Mouse (Mus musculus): ENCODE measurements around the gene Sephs2. TPM values are rescaled to one million over a fixed set of nuclear protein-coding genes. Genes with fewer than 3 reads are reported as not detected.
A peak's percentile ranks its signal among the peaks of the same experiment; 100 is the strongest.

Gene Sephs2
- 1.4 and 1.5 TPM in 2 replicates for polyA plus RNA-seq (2012)

DNA sequence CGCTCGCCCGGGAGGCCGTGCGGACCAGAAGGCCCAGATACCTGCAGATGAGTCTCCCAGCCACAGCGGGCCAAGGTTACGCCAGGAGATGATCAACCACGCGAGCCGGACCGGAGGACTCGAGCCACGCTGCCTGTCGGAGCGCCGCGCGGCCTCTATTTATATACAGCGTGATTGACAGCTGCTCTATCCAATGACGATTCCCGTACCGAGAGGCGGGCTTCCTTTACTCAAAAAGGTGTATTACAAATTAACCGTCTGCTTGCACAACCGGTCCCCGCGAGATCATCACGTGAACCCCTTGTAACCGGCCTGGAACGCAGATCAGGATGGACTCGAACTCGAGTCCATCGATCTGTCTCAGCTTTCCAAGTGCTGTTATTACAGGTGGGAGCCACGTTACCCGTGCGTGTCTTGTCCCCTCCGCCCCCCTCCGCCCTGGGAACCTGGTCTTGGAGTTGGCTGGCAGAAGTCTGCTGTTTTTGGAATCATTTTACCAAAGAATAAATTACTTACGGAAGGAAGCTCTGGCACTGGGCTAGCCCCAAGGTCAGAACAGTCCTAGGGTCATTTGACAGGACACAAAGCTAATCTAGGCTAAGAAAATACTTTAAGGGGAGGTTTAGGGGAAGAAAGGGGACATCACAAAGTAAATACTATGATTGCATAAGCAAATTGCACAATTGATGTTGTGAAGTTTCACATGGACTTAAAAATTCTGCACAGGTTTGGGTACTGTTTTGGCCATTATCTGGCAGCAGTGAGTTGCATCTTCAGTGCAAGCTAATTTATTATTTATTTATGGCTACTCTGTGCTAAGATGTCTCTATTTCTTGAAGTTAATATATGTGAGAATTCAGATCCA is at the start of gene Sephs2:
Sephs2 (minus strand) TSS at position 131 of the 865 bp plus-strand sequence.
- H3K36me3 ChIP-seq (ENCODE audit: control insufficient read depth), result peaks cover 38% of the 10 kb centered on the region
- TF ChIP-seq TAL1 (IDR thresholded peaks at IDR 0.05; ENCODE audit: low read length) (no peak), GATA1 (IDR thresholded peaks at IDR 0.05; ENCODE audit: low read length) (no peak)
- no peaks in the 10 kb centered on the region for H3K27me3 ChIP-seq (ENCODE audit: control insufficient read depth)
- peaks cover 53% of the 10 kb centered on the region for H3K4me1 ChIP-seq (ENCODE audit: control insufficient read depth)
- H3K9me3 ChIP-seq (ENCODE audit: control insufficient read depth, low read length), result peaks cover 1% of the 10 kb centered on the region; the same call in 1 of the 2 replicates
- peak within 1 kb of the TSS; percentile 80 for H3K4me3 ChIP-seq (replicated peaks)

DNA sequence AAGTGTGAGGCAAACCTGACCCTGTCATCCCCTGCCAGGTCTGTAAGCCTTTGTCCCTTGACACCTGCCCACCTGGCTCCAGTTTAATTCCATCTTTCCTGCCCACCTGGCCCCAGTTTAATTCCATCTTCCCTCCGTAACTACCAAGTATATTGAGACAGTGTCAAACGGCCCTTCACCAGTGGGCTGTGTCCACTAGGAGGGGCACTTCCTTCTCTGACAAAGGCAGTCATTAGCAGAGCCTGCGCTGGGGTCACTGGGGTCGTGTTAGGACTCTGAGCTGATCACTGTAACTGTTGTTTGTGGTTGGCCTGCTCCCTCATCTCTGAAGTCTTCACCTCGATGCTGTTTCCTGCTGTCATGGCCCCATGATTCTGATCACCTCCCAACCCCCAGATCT is 48.2 kb upstream of the Sephs2 start:
- H3K36me3 ChIP-seq (ENCODE audit: control insufficient read depth), result no peaks in the 10 kb centered on the region
- no peaks in the 10 kb centered on the region for H3K9me3 ChIP-seq (ENCODE audit: control insufficient read depth, low read length)
- TF ChIP-seq TAL1 (IDR thresholded peaks at IDR 0.05; ENCODE audit: low read length) (no peak), GATA1 (IDR thresholded peaks at IDR 0.05; ENCODE audit: low read length) (no peak)
- no peak overlapping the region for H3K4me3 ChIP-seq (replicated peaks)
- no peaks in the 10 kb centered on the region for H3K27me3 ChIP-seq (ENCODE audit: control insufficient read depth)
- no peaks in the 10 kb centered on the region for H3K4me1 ChIP-seq (ENCODE audit: control insufficient read depth)

DNA sequence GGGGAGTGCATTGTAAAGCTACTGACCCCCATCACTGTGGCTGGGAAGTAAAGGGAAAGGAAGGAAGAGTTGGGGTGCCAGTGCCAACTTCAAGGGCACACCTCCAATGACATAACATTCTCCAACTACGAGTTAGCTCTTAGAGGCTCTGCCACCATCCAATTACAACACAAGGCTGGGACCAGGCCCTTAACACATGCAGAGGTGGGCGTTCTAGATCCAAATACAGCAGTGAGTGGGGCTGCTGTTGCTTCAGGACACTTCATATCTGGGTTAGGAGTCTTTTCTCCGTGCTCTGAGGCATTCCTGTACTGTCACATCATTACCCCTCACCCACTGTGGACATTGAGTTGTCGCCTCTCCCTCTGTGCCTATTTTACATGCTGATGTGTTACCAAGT is 47.3 kb upstream of the Sephs2 start:
- Histone ChIP-seq H3K4me1 (ENCODE audit: control insufficient read depth) (no peaks in the 10 kb centered on the region), H3K4me3 (replicated peaks) (no peak overlapping the region), H3K27me3 (ENCODE audit: control insufficient read depth) (no peaks in the 10 kb centered on the region), H3K9me3 (ENCODE audit: control insufficient read depth, low read length) (no peaks in the 10 kb centered on the region), H3K36me3 (ENCODE audit: control insufficient read depth) (no peaks in the 10 kb centered on the region)
- TF ChIP-seq TAL1 (IDR thresholded peaks at IDR 0.05; ENCODE audit: low read length), result no peak
- no peak for TF ChIP-seq GATA1 (IDR thresholded peaks at IDR 0.05; ENCODE audit: low read length)

DNA sequence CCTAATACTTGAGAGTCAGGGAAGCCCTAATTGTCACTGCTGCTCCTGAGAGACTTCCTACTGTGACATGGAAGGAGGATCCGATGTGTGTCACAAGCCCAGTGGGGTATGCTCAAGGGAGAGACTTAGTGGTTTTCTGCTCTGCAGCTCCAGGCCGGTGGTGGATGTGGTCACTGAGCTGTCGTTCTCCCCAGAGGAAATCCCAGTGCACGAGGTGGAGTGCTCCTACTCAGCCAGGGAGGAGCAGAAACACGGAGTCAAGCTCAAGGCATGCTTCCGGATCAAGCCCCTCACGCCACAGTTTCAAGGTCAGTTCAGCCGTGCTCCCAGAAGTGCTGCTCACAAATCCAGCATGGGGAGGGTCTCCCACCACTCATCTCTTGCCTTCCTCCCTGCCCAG is 40.1 kb upstream of the Sephs2 start:
- Histone ChIP-seq H3K36me3 (ENCODE audit: control insufficient read depth) (no peaks in the 10 kb centered on the region), H3K4me1 (ENCODE audit: control insufficient read depth) (no peaks in the 10 kb centered on the region), H3K27me3 (ENCODE audit: control insufficient read depth) (no peaks in the 10 kb centered on the region), H3K9me3 (ENCODE audit: control insufficient read depth, low read length) (no peaks in the 10 kb centered on the region), H3K4me3 (replicated peaks) (no peak overlapping the region)
- TF ChIP-seq GATA1 (IDR thresholded peaks at IDR 0.05; ENCODE audit: low read length) (no peak), TAL1 (IDR thresholded peaks at IDR 0.05; ENCODE audit: low read length) (no peak)

DNA sequence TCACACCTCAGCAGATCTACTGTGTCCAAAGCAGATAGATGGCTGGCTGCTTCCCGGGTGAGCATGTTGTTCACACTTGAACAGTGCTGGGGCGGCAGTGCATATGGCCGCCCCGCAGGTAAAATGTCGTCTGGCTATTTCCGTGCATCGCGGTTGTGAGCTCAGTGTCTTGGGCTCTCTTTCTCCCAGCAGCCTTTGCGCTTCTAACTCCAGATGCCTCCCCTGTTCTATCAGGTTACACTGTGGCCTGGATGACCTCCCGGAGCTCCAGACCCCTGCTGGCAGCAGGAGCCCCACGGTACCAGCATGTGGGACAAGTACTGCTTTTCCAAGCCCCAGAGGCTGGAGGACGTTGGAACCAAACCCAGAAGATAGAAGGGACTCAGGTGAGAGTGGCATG is 36.1 kb upstream of the Sephs2 start:
- Histone ChIP-seq H3K27me3 (ENCODE audit: control insufficient read depth) (no peaks in the 10 kb centered on the region), H3K9me3 (ENCODE audit: control insufficient read depth, low read length) (no peaks in the 10 kb centered on the region), H3K4me3 (replicated peaks) (no peak overlapping the region), H3K36me3 (ENCODE audit: control insufficient read depth) (no peaks in the 10 kb centered on the region), H3K4me1 (ENCODE audit: control insufficient read depth) (no peaks in the 10 kb centered on the region)
- TF ChIP-seq TAL1 (IDR thresholded peaks at IDR 0.05; ENCODE audit: low read length) (no peak), GATA1 (IDR thresholded peaks at IDR 0.05; ENCODE audit: low read length) (no peak)

DNA sequence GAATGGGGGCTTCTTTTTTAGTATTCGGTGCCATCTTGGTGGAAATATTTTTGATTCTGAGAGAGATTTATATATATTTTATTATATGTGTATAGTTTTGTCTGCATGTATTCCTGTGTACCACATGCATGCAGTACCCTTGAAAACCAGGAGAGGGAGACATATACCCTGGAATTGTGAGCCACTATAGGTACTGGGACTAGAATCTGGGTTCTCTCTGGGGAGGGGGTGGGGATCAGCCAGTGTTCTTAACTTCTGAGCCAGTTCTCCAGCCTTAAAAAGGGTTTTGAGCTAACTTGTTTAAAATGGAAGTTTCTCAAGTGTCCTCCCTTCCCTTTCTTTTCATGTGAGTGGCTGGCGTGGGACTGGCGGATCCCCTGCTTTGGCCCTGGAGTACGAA is 35.0 kb upstream of the Sephs2 start:
- Histone ChIP-seq H3K36me3 (ENCODE audit: control insufficient read depth) (no peaks in the 10 kb centered on the region), H3K27me3 (ENCODE audit: control insufficient read depth) (no peaks in the 10 kb centered on the region), H3K4me3 (replicated peaks) (no peak overlapping the region), H3K4me1 (ENCODE audit: control insufficient read depth) (no peaks in the 10 kb centered on the region), H3K9me3 (ENCODE audit: control insufficient read depth, low read length) (no peaks in the 10 kb centered on the region)
- TF ChIP-seq TAL1 (IDR thresholded peaks at IDR 0.05; ENCODE audit: low read length), result no peak
- TF ChIP-seq GATA1 (IDR thresholded peaks at IDR 0.05; ENCODE audit: low read length), result no peak

DNA sequence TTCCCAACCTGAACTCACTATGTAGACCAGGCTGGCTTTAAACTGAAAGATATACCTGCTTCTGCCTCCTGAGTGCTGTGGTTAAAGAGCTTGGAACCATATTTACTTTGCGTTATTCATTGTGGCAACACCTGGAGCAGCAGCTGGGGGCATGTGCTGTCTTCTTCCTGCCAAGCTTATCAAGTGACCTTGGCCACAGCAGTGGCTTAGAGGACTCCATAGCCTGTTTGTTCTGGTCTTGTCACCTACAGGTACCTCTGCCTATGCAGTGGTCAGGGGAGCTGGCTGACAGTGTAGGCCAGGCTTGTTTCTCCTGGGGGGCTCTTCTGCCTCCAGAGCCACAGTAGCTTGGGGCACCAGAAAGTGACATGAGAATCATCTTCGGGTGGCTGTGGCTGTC is 34.6 kb upstream of the Sephs2 start:
- no peaks in the 10 kb centered on the region for H3K36me3 ChIP-seq (ENCODE audit: control insufficient read depth)
- no peaks in the 10 kb centered on the region for H3K9me3 ChIP-seq (ENCODE audit: control insufficient read depth, low read length)
- no peak overlapping the region for H3K4me3 ChIP-seq (replicated peaks)
- H3K4me1 ChIP-seq (ENCODE audit: control insufficient read depth), result no peaks in the 10 kb centered on the region
- TF ChIP-seq GATA1 (IDR thresholded peaks at IDR 0.05; ENCODE audit: low read length), result no peak
- no peak for TF ChIP-seq TAL1 (IDR thresholded peaks at IDR 0.05; ENCODE audit: low read length)
- H3K27me3 ChIP-seq (ENCODE audit: control insufficient read depth), result no peaks in the 10 kb centered on the region

DNA sequence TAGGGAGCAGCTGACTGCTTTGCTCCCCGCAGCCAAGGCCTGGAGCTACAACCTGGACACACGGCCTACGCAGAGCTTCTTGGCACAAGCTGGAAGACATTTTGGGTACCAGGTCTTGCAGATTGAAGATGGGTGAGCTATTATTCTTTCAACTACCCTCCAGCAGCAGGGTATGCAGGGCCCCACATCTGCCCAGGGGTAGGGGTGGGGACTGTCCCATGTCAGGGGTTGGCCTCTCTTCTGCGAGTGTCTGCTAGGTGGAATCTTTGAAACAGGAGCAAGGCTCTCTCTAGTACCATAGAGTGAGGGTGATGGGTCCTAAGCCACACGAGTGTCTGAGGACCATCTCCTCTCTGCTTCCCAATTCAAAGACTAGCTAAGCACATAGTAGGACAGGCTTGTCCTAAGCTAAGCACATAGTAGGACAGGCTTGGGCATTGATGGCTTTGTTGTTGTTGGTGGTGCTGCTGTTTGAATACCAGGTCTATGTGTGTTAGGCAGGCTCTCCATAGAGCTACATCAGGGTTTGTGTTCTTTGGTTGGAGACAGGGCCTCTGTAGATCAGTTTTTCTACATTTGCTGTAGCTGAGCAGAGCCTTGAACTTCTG is 23.8 kb upstream of the Sephs2 start:
- 0 out of 2 replicates have a peak, but pooled peaks cover 2% of the 10 kb centered on the region for H3K27me3 ChIP-seq (ENCODE audit: control insufficient read depth)
- TF ChIP-seq GATA1 (IDR thresholded peaks at IDR 0.05; ENCODE audit: low read length), result no peak
- no peak for TF ChIP-seq TAL1 (IDR thresholded peaks at IDR 0.05; ENCODE audit: low read length)
- H3K4me1 ChIP-seq (ENCODE audit: control insufficient read depth), result peaks cover 9% of the 10 kb centered on the region
- no peak overlapping the region for H3K4me3 ChIP-seq (replicated peaks)
- H3K9me3 ChIP-seq (ENCODE audit: control insufficient read depth, low read length), result no peaks in the 10 kb centered on the region
- no peaks in the 10 kb centered on the region for H3K36me3 ChIP-seq (ENCODE audit: control insufficient read depth)

DNA sequence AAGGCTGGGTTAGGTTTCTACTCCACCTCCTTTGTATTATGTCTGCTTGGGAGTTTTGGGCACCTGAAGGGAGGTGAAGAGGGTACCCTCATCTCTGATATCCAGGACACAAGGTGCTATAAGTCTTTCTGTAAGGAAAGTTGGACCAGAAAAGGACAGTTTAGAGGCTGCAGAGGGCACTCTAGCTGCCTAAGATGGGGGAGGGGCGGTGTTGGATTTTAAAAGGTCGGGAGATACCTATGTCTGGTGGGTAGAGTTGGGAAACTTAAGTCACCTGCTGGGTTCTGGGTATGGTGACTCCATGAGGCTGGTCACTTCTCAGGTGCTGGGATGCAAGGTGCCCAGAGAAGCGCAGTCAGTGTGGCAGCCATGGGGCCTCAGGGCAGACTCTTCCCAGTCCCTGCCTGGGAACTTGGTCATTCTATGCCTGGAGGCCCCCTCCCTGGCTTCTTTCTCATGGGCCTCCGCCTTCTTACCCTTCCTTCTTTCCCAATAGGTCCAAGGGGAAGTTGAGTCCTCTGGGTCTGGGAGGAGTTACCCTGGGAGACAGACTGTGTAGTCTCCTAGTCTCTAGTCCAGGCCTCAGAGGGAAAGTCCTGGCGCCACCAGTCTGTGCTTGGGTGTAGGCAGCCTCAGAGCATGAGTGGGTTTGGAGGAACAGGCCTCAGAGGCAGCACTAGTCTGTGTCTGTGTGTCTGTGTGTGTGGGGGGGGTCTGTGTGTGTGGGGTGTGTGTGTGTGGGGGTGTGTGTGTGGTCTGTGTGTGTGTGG is 23.1 kb upstream of the Sephs2 start:
- H3K4me3 ChIP-seq (replicated peaks), result no peak overlapping the region

More for the DNA sequence above, 23.1 kb upstream of the Sephs2 start:
- H3K9me3 ChIP-seq (ENCODE audit: control insufficient read depth, low read length), result no peaks in the 10 kb centered on the region
- H3K27me3 ChIP-seq (ENCODE audit: control insufficient read depth), result 0 out of 2 replicates have a peak, but pooled peaks cover 2% of the 10 kb centered on the region
- no peaks in the 10 kb centered on the region for H3K36me3 ChIP-seq (ENCODE audit: control insufficient read depth)
- peaks cover 9% of the 10 kb centered on the region for H3K4me1 ChIP-seq (ENCODE audit: control insufficient read depth)
- TF ChIP-seq GATA1 (IDR thresholded peaks at IDR 0.05; ENCODE audit: low read length), result no peak
- TF ChIP-seq TAL1 (IDR thresholded peaks at IDR 0.05; ENCODE audit: low read length), result no peak
